Mouse (Mus musculus): ENCODE measurements around the gene 1700069L16Rik.

1700069L16Rik gene

DNA sequence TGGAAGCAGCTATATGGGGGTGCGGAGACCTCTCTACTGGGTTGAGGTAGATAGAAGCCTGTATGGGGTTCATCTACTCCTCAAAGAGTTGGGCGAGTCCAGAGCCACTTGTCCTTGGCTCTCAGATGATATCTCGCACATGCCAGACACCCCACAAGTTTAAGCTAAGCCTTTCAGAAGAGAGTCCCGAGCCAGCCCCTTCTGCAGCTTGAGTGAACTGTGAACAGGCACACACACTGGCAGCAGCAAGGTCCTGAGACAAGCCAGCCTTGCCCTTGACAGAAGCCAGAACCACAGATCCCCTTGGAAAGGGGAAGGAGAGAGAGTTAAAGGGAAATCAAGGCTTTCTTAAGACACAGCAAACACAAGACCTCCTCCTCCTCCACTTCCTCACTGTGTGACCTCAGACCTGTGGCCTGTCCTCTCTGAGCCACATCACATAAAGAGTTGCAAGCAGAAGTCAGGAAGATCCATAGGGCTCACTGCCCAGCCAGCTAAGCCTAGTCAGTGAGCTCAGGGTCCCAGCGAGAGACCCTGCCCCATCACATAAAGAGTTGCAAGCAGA lies 75.8 kb downstream of the 1700069L16Rik start:
- no peak for TF ChIP-seq GATA4 (IDR thresholded peaks at IDR 0.05; ENCODE audit: insufficient replicate concordance, low read length)

GRCm38 (mm10) chr5:113647141-113647540 lies 77.4 kb downstream of the 1700069L16Rik start:
- TF ChIP-seq GATA4 (IDR thresholded peaks at IDR 0.05; ENCODE audit: insufficient replicate concordance, low read length) = no peak

GRCm38 (mm10) chr5:113644520-113644919 lies 80.1 kb downstream of the 1700069L16Rik start:
- no peak for TF ChIP-seq GATA4 (IDR thresholded peaks at IDR 0.05; ENCODE audit: insufficient replicate concordance, low read length)

DNA sequence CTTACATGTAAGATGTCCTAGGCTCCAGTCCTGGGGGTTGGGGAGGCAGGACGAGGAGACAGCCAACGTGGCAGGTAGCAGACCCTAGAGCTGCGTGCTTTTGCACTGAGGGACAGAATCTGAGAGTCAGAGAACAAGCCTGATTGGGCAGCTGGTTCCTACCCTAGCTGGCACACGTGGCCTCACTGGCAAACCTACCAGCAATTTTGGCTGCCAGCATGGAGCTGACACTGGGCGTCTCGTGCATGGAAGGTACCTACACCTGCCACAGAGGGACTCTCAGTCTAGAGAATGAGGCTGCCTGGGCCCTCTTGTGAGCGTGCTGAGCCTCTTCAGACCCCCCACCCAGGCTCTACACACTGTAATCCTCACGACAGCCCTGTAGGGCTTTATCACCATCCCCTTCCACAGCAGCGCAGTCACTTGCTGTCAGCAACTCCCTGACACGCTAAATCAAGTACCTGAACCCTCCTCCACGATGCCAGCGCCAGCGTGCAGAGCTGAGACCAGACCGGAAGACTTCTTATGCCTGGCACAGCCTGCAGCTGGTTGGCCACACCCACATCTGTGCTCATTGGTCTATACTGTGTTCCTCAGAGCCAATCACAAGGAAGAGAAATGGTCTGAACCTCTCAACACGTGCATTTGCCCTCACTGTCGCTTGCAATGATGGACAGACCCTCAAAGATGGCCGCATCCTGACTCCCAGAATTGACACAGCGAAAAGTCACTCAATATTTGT lies 81.3 kb downstream of the 1700069L16Rik start:
- no peak for TF ChIP-seq GATA4 (IDR thresholded peaks at IDR 0.05; ENCODE audit: insufficient replicate concordance, low read length)
